Mouse (Mus musculus): Measurements from ENCODE around the gene Glt1d1. TPM values are rescaled to one million over a fixed set of nuclear protein-coding genes. Genes with fewer than 3 reads are reported as not detected.

Glt1d1 gene
- total RNA-seq, 2 experiments from 2014 or later: not detected

DNA sequence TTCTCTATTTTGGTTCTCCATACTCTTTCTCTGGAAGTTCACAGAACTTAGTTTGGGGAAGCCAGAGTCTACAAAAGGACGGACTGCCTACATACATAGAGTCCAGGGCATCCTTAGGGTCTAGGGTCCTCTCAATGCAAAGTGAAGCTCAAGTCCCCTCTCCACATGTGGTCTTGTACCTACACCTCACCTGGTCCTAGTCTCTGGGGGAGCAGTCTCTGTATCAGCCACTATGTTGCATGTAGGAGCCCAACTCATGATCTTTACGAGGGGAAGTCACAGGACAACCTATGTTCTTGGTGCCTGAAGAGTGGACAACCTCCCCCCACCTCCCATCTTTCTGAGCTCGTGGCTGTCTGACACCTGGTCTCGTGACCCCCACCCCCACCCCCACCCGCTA lies 391 bp upstream of the Glt1d1 start:
- DNase-seq (ENCODE audit: low spot score): no peak

DNA sequence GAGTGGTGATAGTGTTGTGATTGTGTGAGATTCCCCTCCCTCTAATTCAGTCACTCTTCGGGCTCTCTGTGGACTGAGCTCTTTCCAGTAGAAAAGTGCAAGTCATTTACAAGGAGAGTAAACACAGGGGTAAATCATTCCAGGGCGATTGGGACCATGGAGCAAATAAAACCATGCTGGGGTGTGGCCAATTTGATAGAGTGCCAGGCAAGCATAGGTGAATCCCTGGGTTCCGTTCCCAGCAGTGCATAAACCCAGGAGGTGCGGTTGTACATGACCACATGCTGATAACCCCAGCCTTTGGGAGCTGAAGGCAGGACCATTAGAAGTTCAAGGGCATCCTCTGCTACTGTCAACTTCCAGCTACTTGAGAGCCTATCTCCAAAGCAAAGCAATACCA lies 1.1 kb downstream of the Glt1d1 start:
- no peak for DNase-seq (ENCODE audit: low spot score)

DNA sequence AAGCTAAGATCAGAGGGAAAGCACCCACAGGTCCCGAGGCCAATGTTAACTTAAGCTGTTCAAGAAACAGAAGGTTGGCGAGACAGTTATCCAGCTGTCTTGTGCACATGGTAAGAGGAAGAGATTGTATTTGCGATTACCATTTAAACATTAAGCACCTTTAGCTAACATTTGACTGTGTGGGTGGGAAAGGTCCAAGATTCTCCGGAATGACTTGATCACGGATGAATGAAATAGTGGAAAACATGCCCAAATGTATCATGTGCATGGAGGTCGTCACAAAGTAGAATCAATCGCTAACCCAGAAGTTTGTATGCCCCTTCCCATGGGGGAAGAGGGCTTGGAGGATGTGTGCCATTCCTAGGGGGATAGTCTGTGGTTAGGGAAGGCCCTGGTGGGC lies 1.6 kb downstream of the Glt1d1 start:
- no peak for DNase-seq (ENCODE audit: low spot score)

DNA sequence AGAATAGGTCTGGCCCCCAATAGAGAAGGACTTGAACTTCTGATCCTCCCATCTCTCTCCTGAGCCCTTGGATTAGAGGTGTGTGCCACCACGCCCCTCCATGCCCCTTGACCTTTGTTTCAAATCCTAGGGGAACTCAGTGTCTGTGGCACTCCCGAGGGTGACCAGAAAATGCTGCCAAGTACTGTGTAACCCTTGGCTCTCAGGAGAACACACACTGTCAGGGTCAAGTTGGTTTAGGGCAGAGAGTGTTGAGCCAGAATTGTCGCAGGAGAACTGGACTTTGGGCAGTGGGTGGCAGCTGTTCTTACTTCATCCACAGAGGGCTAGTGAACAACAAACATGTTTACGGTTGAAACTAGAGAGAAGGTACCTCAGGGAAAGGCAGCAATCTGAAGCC lies 5.6 kb downstream of the Glt1d1 start:
- no peak for DNase-seq (ENCODE audit: low spot score)

DNA sequence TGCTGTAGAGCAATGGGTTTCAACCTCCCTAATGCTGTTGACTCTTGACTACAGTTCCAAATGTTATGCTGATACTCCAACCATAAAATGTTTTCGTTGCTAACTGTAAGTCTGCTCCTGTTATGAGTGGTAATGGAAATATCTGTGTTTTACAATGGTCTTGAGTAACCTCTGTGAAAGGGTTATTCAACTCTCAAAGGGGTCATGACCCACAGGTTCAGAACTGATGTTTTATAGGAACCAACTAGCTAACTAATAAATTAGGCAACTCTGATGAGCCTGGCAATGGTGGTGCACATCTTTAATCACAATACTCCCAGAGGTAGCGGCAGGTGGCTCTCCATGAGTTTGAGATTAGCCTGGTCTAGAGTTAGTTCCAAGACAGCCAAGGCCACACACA lies 6.1 kb downstream of the Glt1d1 start:
- no peak for DNase-seq (ENCODE audit: low spot score)

DNA sequence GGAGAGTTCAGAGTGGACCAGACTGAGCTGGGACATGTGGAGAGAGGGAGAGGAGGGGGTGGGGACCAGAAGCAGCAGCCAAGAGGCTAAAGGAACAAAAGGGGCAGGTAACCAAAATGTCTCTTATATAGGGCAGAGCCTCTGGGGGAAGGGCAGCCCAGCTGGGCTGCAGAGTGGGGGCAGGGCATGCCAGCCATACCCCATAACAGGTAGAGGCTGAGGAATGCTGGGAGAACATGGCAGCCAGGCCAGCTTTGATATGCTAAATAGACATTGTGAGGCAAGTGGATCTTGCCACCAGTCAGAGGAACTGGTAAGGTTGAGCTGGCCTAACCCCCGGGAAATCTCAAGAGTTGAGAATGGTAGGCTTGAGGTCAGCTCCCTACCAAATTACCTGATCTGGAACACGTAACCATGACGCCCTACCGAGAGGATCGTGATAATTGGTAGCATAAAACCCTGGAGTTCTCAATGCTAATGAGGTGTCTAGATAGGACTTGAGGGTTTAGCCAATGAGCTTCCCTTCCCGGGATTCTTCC lies 7.1 kb downstream of the Glt1d1 start:
- DNase-seq (ENCODE audit: low spot score): no peak

DNA sequence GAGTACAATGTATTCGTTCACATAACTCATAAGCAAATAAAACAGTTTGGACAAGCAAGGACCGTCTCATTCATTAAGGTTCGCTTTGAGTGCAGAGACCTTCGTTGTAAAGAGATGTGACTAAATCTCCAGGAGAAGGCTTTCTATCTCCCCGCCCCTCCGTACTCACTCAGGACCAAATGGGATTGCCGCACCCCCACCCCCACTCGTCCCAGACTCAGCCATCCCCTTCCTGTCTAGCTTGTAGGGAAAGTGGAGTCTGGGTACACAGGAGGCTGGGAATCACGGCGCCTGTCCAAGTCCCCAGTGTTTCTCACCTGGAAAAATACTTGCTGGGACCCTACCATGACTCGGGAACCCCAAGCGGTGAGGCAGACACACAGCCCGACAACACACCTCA lies 7.6 kb downstream of the Glt1d1 start:
- no peak for DNase-seq (ENCODE audit: low spot score)

DNA sequence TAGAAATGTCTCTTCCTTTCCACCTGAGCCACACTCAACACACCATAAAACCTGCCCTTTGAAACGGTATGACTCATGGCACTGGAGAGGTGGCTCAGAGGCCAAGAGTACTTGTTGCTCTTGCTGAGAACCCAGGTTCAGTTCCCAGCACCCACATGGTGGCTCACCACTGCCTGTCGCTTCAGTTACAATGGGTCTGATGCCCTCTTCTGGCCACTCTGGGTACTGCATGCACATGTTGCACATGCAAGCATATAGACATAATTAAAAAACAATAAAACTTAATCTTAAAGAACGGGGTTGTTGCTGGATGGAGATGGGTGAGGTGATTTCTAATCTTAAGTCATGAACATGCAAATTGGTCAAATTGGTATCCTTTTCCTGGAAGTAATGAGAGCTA lies 8.3 kb downstream of the Glt1d1 start:
- DNase-seq (ENCODE audit: low spot score): no peak

DNA sequence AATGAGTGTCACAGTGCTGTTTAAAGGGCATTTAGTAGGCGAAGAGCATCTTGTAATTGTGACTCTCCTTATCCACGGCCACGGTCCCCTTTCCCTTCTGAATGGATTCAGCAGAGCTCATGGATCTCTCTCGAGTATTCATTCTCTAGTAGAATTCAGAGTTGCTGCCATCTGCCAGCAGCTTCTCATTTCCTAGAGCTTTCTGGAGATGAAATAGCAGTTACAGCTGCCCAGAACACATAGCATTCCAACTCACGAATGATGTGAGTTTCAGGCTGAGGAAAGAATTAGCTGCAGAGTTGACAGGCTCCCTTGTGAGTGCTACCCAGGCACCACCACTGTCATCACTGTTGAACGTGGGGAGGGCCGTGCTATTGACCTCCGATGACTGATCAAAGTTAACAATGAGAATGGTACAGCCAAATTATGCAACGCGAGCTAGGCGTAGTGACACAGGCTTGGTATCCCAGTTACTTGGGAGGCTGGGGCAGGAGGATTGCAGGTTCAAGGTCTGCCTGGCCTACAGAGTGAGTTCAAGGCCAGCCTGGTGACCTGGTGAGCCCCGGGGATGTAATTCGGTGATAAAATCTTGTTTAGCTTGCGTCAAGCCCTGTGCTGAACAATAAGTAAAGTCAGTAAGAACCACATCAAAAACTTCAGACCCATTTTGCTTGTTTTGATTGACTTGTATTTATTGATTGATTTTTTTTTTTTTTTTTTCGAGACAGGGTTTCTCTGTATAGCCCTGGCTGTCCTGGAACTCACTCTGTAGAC lies 9.3 kb downstream of the Glt1d1 start:
- DNase-seq (ENCODE audit: low spot score): no peak

DNA sequence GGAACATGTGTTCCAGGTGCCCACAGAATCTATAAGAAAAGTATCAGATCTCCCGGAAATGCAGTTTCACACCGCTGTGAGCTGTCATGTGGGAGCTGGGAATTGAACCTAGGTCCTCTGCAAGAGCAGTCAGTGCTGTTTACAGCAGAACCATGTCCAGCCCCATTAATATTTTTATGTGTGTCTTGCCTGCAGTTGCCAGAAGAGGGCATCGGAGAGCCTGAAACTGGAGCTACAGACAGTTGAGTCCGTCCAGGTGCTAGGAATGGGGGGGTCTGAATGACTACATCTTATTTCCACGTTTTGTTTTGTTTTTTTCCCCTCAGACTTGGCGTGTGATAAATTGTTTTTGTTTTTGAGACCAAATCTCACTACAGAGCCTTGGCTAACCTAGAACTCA lies 16.0 kb downstream of the Glt1d1 start:
- no peak for DNase-seq (ENCODE audit: low spot score)

DNA sequence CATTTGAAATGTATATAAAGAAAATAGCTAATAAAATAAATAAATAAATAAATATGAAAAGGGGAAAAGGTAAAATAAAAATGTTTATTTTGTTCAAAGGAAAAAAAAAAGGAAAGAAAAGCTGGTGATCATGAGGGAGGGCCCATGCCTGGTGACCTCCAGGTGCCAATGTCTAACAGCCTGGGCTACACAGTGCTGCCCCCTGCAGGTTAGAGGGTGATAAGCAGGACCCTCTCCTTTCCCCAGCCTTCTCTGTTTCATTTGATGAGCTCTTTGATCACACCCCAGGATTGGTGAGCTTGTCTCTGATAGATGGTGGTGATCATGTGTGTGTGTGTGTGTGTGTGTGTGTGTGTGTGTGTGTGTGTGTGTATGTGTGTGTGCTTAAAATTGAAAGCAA lies 17.0 kb downstream of the Glt1d1 start:
- peak; percentile 9 for DNase-seq (ENCODE audit: low spot score)

DNA sequence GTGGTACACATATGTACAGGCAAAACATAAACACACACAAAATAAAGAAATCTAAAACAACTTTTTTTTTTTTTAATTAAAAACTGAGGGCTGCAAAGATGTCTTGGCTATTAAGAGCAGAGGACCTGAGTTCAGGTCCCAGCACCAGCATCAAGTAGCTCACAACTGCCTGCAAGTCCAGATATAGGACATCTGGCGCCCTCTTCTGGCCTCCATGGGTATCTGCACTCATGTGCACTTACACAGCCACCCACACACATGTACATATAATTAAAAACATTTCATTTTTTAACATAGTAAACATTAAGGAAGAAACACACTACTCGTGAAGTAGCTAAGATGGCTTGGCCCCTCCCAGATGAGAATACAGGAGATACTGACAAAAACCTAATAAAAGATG lies 26.2 kb downstream of the Glt1d1 start:
- no peak for DNase-seq (ENCODE audit: low spot score)

DNA sequence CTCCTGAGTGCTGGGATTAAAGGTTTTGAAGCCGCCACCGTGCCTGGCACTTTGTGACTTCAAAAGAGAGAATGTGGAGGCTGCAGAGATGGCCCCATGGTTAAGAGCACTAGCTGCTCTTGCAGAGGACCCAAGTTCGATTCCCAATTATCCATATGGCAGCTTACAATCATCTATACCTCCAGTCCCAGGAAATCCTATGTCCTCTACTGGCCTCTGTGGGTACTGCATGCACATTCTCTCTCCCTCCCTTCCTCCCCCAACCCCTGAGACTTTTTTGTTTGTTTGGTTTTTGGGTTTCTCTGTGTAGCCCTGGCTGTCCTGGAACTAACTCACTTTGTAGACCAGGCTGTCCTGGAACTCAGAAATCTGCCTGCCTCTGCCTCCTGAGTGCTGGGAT lies 27.2 kb downstream of the Glt1d1 start:
- no peak for DNase-seq (ENCODE audit: low spot score)

DNA sequence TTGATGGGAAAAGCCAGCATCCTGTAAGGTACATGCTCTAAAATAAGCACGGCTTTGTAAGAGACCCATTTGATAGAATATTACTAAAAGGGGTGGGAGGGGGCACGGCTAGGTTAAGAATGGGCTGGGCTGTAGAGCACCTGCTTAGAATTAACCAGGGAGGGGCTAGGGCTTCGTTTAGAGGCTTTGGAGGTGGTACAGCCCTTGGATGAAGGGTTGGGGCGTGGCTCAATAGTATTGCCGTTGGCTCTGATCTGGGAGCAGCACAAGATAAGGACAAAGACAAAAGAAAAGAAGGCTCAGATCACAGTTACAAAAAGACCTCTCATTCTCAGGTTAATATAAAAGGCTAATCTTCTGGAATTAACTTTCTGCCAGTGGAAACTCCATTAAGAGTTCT lies 28.2 kb downstream of the Glt1d1 start:
- DNase-seq (ENCODE audit: low spot score): no peak

DNA sequence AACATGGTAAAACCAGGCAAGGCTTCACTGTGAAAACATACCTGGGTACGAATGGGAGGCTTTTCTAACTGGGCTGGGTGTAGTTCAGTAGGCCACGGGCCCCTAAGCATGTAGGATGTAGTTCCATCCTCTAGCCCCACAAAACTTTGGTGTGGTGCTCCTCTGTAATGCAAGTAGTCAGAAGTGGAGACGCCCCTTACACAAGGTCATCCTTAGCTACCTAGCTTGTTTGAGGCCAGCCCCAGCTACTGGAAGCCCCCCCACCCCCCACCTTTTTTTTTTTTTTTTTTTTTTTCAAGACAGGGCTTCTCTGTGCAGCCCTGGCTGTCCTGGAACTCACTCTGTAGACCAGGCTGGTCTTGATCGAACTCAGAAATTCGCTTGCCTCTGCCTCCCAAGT lies 28.9 kb downstream of the Glt1d1 start:
- DNase-seq (ENCODE audit: low spot score): no peak

DNA sequence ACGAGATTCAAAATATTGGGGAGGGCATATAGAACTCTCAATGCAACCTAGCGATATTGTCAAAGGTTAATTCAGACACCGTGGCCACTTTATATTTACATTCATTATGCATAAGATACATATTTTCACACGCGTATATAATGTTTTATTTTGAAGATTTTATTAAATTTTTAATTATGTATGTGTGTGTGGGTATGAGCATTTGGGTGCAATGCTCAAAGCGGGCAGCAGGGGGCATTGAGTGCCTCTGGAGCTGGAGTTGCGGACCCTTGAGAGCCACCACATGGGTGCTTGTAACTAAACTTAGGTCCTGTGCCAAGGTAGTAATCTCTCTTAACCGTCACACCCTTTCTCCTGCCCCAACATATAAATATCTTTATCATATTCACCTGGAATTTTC lies 41.9 kb downstream of the Glt1d1 start:
- no peak for DNase-seq (ENCODE audit: low spot score)

DNA sequence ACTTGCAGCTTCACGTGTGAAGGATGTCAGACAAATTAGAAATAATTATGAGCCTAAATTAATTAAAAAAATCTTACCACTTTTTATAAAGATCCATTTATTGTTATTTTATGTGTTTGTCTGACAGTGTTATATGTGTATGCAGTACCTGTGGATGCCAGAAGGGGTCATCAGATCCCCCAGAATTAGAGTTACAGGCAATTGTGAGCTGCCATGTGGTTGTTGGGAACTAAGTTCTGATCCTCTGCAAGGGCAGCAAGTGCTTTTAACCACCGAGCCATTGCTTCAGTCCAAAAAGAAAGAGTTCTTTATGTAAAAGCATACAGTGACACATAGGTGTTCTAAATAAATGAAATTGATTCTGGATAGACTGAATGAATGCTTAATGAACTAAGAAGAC lies 45.5 kb downstream of the Glt1d1 start:
- no peak for DNase-seq (ENCODE audit: low spot score)

DNA sequence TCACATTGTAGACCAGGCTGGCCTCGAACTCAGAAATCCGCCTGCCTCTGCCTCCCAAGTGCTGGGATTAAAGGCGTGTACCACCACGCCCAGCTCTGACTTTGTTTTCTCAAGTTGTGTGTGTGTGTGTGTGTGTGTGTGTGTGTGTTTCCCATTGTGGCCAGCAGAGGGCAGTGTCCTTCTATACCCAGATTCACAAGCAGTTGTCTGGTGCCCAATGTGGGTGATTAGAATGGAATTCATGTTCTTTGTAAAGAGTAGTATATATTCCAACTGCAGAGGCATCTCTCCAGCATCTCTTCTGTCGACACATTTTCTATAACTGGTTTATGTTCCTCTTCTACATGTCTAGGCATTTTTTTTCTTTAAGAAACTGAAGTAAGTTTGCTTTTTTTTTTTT lies 46.4 kb downstream of the Glt1d1 start:
- DNase-seq (ENCODE audit: low spot score): no peak

DNA sequence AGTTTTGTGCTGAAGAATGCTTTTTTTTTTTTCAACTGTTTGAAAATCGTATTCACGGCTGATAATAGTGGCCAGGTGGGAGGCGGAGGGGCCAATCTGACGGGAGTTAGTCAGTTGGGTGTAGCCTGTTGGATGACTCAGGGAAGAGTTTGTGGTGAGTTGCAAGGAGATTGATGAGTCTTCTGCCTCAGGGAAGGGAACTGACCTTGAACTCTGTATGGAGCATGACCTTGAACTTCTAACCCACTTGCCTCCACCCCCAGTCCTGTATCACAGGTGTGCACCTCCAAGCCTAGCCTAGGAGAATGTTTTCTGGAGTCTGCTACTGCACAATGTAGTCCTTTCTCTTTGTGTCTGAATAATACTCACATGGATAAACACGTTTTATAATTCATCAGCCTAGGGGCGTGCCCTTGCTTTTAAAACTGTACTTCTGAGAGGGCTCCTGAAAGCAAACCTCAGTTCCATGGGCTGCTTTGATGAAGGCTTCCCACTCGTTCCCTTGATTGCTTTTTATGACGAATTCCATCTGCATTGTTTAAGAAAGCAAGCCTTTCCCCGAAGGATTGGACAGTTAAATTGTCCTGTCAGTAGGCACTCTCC lies 56.6 kb downstream of the Glt1d1 start:
- DNase-seq (ENCODE audit: low spot score): no peak

DNA sequence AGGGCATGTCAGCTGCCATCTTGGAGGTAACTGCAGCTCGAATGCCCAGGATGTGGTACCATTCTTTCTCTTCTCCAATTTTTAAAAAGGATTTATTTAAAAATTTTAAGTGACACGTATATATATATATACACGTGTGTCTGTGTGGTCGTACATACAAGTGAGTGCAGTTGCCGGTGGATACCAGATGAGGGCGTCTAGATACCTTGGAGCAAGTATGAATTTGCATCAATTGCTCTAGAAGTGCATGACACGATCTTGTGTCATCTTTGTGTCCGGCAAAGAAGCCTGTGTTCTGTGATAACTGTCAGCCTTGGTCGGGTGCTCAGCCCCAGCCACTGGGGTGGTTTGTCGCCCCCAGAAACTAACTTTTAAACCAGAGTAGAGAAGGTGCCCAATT lies 59.0 kb downstream of the Glt1d1 start:
- DNase-seq (ENCODE audit: low spot score): no peak

DNA sequence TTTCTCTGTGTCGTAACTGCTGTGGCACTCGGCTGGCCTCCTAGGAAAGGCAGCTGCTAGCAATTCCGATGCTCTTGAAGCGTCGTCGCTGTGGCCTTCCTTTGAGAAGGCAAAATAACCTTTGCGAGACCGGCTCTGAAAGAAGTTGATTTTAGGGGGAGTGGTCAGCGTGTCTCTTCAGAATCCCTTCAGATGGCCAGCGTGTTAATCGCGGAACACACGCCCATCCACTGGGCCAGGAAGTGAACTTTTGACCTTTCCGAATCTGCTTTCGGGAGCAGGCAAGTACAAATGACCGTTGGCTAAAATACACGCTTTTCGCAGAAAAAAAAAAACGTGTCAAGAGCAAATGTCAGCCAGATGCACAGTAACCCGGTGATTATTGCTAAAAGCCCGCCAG lies 59.5 kb downstream of the Glt1d1 start:
- DNase-seq (ENCODE audit: low spot score): no peak

DNA sequence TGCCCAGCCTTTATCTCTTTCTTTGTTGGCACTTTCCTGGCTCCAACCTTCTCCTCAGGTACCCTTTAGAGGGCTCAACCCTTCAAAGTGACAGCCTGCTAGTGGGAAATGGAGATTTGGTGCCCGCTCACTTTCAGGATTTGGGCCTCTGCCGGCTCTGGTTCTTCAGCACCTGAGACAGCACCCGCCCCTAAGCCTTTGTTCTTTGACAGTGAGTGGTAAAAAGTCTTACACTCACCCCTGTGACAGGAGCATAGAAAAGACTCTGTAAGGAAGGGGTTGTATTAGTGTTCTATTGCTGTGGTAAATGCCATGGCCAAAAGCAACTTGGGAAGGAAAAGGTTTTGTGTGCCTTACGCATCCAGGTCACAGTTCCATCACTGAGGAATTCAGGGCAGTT lies 63.8 kb downstream of the Glt1d1 start:
- no peak for DNase-seq (ENCODE audit: low spot score)

DNA sequence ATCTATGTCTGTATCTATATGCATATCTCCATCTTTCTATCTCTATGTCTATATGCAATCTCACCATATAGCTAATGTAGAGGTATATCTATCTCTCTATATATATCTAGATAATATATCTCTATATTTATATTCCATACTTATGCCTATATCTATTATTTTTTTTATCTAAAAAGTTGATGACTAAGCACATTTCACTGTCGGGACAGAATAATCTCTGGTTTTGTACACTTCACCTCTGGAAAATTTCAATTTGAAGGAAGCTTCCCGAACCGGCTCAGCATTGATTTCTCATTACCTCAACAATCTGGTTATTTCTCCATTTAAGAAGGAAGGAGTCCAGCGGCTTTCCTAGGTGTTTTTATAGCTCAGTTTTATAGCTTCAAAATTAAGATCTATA lies 64.5 kb downstream of the Glt1d1 start:
- DNase-seq (ENCODE audit: low spot score): no peak
